Mouse (Mus musculus): ENCODE results near the gene 4933402N03Rik.

Gene 4933402N03Rik

GRCm38 (mm10) chr7:131146214-131146613 lies at the start of gene 4933402N03Rik:
Gene 4933402N03Rik (minus strand): TSS chr7:131146314.
- no peak for DNase-seq (ENCODE audit: low read depth, low spot score)

DNA sequence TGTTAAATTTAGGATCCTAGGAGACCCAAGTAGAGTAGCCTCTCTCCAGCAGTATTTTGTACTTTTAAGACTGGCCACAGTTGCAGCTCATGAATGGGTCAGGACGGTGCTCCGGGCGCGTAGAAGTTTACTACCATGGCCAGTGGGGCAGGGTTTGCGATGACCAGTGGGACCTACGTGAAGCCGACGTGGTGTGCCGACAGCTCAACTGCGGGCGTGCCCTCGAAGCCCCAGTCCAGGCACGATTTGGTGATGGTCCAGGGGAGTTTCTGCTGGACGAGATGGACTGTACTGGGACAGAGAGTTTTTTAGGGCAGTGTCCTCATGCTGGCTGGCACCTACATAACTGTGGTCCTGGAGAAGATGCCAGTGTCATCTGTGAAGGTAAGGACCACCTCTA lies 41.9 kb upstream of the 4933402N03Rik start:
- DNase-seq (ENCODE audit: low read depth, low spot score): no peak

GRCm38 (mm10) chr7:131187047-131187446 lies 40.9 kb upstream of the 4933402N03Rik start:
- DNase-seq (ENCODE audit: low read depth, low spot score): no peak

DNA sequence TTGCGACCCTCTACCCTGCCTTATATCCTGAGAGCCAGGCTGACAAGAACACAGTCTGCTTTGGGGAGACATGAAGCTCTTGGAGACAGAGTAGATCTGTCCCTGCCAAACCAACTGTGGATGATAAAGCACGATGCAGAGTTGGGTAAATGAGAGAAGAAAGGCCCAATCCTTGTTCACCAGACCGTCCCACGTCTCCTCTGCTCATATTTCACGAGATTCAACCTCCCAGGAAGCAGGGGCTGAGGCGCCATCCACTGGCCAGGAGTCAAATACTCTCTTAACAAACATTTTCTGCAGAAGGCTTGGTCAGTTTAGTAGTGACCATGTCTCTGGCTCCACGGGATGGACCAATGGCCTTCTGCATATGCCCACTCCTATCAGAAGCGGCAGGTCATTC lies 38.2 kb upstream of the 4933402N03Rik start:
- no peak for DNase-seq (ENCODE audit: low read depth, low spot score)

DNA sequence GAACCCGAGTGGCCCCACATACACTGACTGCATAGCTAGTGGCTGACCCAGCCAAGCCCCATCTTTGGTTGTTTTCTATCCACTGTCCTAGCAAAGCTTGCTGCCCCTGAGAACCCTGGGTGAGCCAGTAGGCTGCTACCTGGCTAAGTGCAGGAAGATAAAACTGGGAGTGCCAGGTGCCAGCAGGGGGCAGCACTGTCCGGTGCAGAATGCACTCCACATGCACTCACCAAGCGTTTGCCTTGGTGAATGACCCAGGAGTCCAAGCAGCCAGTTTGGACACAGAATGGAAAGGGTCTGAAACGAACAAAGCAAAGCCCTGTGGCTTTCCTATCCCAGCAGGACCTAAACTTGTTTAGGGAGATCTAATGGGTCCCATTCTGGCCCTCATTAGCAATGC lies 36.6 kb upstream of the 4933402N03Rik start:
- peak; percentile 2 for DNase-seq (ENCODE audit: low read depth, low spot score)

- DNase-seq (ENCODE audit: low read depth, low spot score): no peak
Observed at GRCm38 (mm10) chr7:131174121-131174520, 28.0 kb upstream of the 4933402N03Rik start, which contains the start of gene 5430419D17Rik. Gene 5430419D17Rik (plus strand): TSS chr7:131174402.

DNA sequence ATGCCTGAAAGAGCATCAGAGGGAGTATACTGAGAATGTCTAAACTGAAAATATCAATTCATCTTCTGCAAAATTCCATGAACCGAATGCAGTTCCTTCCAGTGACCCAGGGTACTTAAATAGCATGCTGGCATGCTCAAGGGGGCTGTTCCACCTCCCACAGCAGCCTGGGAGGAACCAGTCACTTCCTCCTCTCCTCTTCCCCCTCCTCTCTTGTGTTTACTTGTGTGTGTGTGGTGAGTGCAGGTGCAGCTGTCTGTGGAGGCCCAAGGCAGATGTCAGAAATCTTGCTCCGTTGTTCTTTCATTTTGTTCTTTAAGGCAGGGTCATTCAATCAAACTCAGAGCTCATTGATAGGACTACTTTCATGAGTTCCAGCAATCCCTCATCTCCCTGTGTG lies 23.0 kb upstream of the 4933402N03Rik start:
- no peak for DNase-seq (ENCODE audit: low read depth, low spot score)

- DNase-seq (ENCODE audit: low read depth, low spot score): no peak
Observed at GRCm38 (mm10) chr7:131167771-131168170, 21.7 kb upstream of the 4933402N03Rik start.

DNA sequence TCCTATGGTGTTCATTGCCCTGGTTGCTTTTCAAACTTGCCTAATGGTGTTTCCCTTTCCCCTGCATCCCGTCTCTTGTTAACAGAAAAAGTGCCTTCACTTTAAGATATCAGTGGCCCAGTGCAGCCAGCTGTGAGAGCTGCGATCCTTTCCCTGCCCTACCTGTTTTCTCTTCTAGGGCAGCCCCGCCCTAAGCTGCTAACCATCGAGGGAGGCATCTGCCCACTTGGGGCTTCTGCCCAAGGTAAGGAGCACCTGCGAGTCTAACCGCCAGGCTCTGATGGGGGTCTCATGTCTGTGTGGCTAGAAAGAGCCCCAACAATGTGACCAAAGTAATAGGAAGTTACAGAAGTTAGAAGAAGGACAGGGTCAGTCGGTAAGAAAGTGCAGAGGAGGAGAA lies 16.1 kb upstream of the 4933402N03Rik start:
- no peak for DNase-seq (ENCODE audit: low read depth, low spot score)

GRCm38 (mm10) chr7:131153044-131153443 lies 6.9 kb upstream of the 4933402N03Rik start:
- no peak for DNase-seq (ENCODE audit: low read depth, low spot score)

DNA sequence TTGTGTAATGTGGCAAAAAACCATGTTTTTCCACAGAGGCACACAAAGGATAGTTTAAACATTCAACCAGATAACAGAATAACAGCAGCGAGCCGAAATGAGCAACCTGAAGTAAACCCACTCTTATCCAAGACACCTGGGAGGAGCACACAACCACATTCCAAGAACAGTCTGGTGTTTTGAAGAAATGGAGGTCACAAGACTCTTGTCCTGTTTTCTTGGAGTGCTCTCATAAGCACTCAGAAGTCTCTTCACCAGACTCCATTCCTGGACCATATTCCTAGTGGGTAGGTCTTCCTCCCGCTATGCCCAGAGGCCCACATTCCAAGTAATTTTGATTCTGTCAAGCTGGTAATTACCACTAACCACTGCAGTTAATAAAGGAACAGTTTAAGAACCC lies 4.1 kb upstream of the 4933402N03Rik start:
- no peak for DNase-seq (ENCODE audit: low read depth, low spot score)

DNA sequence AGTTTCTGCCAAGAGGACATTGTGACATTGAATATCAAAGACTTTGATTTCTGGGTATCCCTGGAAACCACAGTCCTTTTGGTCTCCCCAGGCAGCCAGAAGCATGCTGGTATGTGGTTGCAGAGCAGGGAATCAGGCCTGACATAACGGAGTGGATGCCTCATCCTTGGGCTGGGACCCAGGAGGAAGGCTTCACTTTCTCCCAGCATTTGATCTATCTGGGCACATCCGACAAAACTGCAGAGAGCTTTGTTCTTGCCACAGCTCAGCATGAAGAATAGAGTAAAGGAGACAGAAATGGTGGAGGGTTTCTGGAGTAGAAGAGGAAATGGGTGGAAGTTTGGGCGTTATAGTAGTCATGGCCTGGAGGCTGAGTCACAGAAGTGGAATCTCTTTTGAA lies 12.9 kb downstream of the 4933402N03Rik start:
- DNase-seq (ENCODE audit: low read depth, low spot score): no peak

GRCm38 (mm10) chr7:131130021-131130420 lies 16.1 kb downstream of the 4933402N03Rik start:
- no peak for DNase-seq (ENCODE audit: low read depth, low spot score)

GRCm38 (mm10) chr7:131122210-131122807 lies 23.8 kb downstream of the 4933402N03Rik start:
- DNase-seq (ENCODE audit: low read depth, low spot score): no peak

DNA sequence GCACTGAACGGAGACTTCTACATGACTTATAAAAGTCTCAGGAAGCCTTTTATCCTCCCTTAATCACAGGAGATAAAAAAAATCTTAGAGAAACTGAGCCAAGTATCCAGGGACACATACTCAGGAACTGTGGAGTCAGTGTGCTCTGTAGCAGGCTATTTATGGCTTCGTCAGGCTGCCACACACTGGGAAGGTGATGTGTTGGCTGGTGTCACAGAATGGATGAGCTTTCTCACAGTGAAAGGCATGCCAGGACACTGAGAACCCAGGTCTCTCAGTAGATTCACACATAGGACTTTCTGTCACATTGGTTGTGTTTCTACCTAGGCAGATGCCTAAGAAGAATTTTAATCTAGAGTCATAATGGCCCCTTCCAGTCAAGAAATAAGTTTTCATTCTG lies 31.7 kb downstream of the 4933402N03Rik start:
- DNase-seq (ENCODE audit: low read depth, low spot score): no peak

GRCm38 (mm10) chr7:131113676-131114075 lies 32.4 kb downstream of the 4933402N03Rik start:
- no peak for DNase-seq (ENCODE audit: low read depth, low spot score)

GRCm38 (mm10) chr7:131112486-131112885 lies 33.6 kb downstream of the 4933402N03Rik start:
- DNase-seq (ENCODE audit: low read depth, low spot score): peak; percentile 31
